Mouse (Mus musculus) liver, embryonic 12.5 days (tissue): ENCODE measurements around the gene Sh2d3c. TPM values are rescaled to one million over a fixed set of nuclear protein-coding genes. Genes with fewer than 3 reads are reported as not detected.

Experiments
- ATAC-seq: fragments of 200-750 bp; cut with Nextera tagmentation; 2 replicates; pipeline ENCODE4 v1.8.0; 2017; ENCODE audit warnings: moderate number of reproducible peaks, mild to moderate bottlenecking, moderate library complexity
- H3K27ac ChIP-seq: fragments of 300-500 bp; sonication (generic); 2 replicates; pipeline ENCODE4 v1.5.1; 2016; ENCODE audit warnings: mild to moderate bottlenecking
- H3K27me3 ChIP-seq: fragments of 300-500 bp; sonication (generic); replicated peaks from 2 replicates; pipeline ENCODE4 v1.6.1; 2016; ENCODE audit warnings: mild to moderate bottlenecking, moderate library complexity
- H3K36me3 ChIP-seq: fragments of 300-500 bp; sonication (generic); 2 replicates; pipeline ENCODE4 v1.6.1; 2016; ENCODE audit warnings: mild to moderate bottlenecking, moderate library complexity
- H3K4me1 ChIP-seq: fragments of 300-500 bp; sonication (generic); 2 replicates; pipeline ENCODE4 v1.6.1; 2016
- H3K4me2 ChIP-seq: fragments of 300-500 bp; sonication (generic); 2 replicates; pipeline ENCODE4 v1.6.1; 2016; ENCODE audit warnings: mild to moderate bottlenecking, moderate library complexity
- H3K4me3 ChIP-seq: fragments of 300-500 bp; sonication (generic); 2 replicates; pipeline ENCODE4 v1.5.1; 2016; ENCODE audit warnings: mild to moderate bottlenecking, moderate library complexity
- H3K9ac ChIP-seq: fragments of 300-500 bp; sonication (generic); 2 replicates; pipeline ENCODE4 v1.6.1; 2016; ENCODE audit warnings: mild to moderate bottlenecking, moderate library complexity
- H3K9me3 ChIP-seq: fragments of 300-500 bp; sonication (generic); replicated peaks from 2 replicates; pipeline ENCODE4 v1.6.1; 2016; ENCODE audit warnings: mild to moderate bottlenecking, moderate library complexity
- WGBS: fragments of 180-500 bp; shearing (Covaris S2); methylation state at CpG from one replicate; pipeline ENCODE4 v1.1.7; 2016; ENCODE audit not compliant: insufficient replicate concordance; 5-methylcytosine and 5-hydroxymethylcytosine counted together
- polyA plus RNA-seq: library from polyadenylated mRNA; unstranded; fragments of >200 nt; fragmentation: Nextera tagmentation; extraction: Ambion mirVana; gene quantifications from 2 replicates; pipeline ENCODE4 v1.2.1, GENCODE M21; 2016

Sh2d3c gene
- polyA plus RNA-seq, 1 experiment from 2014 or later: 10.1 TPM

DNA sequence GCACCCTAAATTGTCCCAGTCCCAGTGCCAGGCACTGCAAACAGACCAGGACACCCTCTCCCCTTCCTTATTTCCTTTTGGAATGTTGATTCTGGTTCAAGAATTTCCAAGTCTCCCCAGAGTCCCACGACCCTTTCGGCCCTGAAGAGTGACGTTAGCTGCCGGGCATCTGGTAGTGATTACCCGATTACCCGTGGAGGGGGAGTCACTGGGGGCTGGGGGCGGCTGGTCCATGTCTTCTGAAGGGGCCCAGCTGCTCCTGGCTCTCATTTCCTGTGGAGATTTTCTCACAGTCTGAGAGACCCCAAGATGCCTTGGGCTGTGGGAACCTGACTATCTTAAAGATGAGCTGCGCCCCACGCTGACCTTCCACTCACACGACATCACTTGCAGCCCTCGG, 10.0 kb downstream of the Sh2d3c start:
- 51% methylated on average over 11 of the region's 11 CpGs for WGBS
- Histone ChIP-seq H3K4me3 (no peak overlapping the region), H3K36me3 (no peaks in the 10 kb centered on the region), H3K27me3 (no peaks in the 10 kb centered on the region), H3K9ac (no peak overlapping the region), H3K9me3 (no peaks in the 10 kb centered on the region), H3K27ac (0 out of 2 replicates have a peak overlapping the region, but pooled peaks have one; percentile 51), H3K4me1 (peaks cover 34% of the 10 kb centered on the region), H3K4me2 (no peak overlapping the region; the same call in 1 of the 2 replicates)
- ATAC-seq: no peak

GRCm38 (mm10) chr2:32731911-32732310, 11.1 kb downstream of the Sh2d3c start:
- Histone ChIP-seq H3K4me1 (peaks cover 44% of the 10 kb centered on the region), H3K9me3 (no peaks in the 10 kb centered on the region), H3K4me3 (no peak overlapping the region), H3K9ac (no peak overlapping the region), H3K27ac (peak overlapping the region; percentile 22; the same call in 1 of the 2 replicates), H3K4me2 (no peak overlapping the region), H3K36me3 (no peaks in the 10 kb centered on the region), H3K27me3 (no peaks in the 10 kb centered on the region)
- ATAC-seq: no peak
- 75% methylated on average over 4 of the region's 4 CpGs for WGBS

DNA sequence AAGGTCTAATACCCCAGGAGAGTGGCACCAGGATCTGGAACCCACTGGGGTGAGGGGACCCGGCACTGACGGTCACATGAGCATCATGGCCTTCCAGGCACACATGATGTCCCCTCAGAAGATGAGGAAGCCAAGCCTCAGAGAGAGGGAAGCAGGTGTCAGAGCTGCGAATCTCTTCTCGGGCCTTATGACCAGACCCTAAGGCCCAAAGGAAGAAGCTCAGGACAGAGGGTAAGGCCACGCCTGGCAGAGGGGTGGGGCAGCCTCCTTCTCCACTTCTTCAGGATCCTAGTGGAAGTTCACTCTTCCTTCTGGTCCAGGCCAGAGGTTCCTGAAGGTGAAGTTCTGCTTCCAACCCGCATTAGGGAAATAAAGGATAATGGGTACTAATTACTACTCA, 11.8 kb downstream of the Sh2d3c start:
- no peak overlapping the region for H3K27ac ChIP-seq

DNA sequence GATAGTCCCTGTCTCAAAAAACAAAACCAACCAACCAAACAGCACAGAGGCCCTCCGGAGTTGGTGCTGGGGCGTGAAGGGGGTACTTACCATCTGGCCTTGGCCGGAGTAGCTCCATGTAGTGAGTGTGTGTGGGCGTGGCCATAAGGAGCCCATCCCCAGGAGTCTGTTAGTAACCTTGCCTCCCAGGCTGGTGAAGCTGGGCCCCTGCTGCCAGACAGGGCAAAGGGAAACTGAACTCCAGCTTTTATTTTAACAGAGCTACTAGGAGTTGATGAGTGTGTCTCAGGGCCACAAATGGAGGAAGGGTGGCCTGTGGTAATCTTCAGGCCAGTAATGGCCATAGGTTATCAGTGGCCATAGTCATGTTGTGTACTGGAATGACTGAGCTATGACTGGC, 13.6 kb downstream of the Sh2d3c start:
- Histone ChIP-seq H3K27me3 (no peaks in the 10 kb centered on the region), H3K27ac (peak overlapping the region; percentile 34; the same call in 1 of the 2 replicates), H3K9me3 (no peaks in the 10 kb centered on the region), H3K4me2 (no peak overlapping the region), H3K36me3 (no peaks in the 10 kb centered on the region), H3K4me3 (no peak overlapping the region), H3K4me1 (peaks cover 36% of the 10 kb centered on the region), H3K9ac (no peak overlapping the region)
- 41% methylated on average over 4 of the region's 4 CpGs for WGBS
- no peak; the same call in 1 of the 2 replicates for ATAC-seq

More for the DNA sequence above, 11.8 kb downstream of the Sh2d3c start:
- Histone ChIP-seq H3K27me3 (no peaks in the 10 kb centered on the region), H3K36me3 (no peaks in the 10 kb centered on the region), H3K4me1 (peaks cover 37% of the 10 kb centered on the region), H3K4me2 (no peak overlapping the region), H3K9ac (no peak overlapping the region), H3K4me3 (no peak overlapping the region), H3K9me3 (no peaks in the 10 kb centered on the region)
- 58% methylated on average over 6 of the region's 6 CpGs for WGBS
- ATAC-seq: no peak

DNA sequence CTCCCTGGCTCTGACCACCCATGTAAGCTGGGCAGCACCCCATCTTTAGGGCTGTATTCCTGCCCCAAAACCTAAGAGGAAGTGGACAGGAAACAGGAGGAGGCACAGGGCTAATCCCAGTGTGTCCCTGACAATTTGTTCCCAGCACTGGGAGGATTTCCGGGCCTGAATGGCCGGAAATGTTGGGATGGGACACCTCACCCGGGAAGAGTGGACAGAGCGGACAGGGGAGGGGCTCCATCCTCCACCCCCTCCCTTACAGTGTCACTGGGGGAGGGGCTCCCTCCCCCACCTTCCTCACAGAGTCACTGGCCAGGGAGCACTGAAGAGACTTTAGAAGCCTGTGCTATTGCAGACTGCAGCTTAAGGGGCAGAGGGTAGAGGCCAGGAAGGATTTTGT, 14.1 kb downstream of the Sh2d3c start:
- H3K4me2 ChIP-seq: no peak overlapping the region
- no peak overlapping the region for H3K4me3 ChIP-seq
- H3K4me1 ChIP-seq: peaks cover 36% of the 10 kb centered on the region
- no peaks in the 10 kb centered on the region for H3K36me3 ChIP-seq
- H3K9me3 ChIP-seq: no peaks in the 10 kb centered on the region
- WGBS: 31% methylated on average over 4 of the region's 4 CpGs
- ATAC-seq: peak; percentile 44
- H3K9ac ChIP-seq: no peak overlapping the region; the same call in 1 of the 2 replicates
- peak overlapping the region; percentile 34; the same call in 1 of the 2 replicates for H3K27ac ChIP-seq
- no peaks in the 10 kb centered on the region for H3K27me3 ChIP-seq

GRCm38 (mm10) chr2:32736306-32736829, 15.5 kb downstream of the Sh2d3c start:
- Histone ChIP-seq H3K9ac (no peak overlapping the region), H3K27ac (no peak overlapping the region), H3K4me1 (peaks cover 33% of the 10 kb centered on the region), H3K4me2 (no peak overlapping the region), H3K36me3 (no peaks in the 10 kb centered on the region), H3K4me3 (no peak overlapping the region), H3K9me3 (no peaks in the 10 kb centered on the region), H3K27me3 (peaks cover 13% of the 10 kb centered on the region)
- WGBS: 30% methylated on average over 3 of the region's 3 CpGs
- ATAC-seq: no peak

GRCm38 (mm10) chr2:32737008-32737407, 16.2 kb downstream of the Sh2d3c start:
- no peak overlapping the region for H3K9ac ChIP-seq
- no peak overlapping the region for H3K4me2 ChIP-seq
- H3K4me3 ChIP-seq: no peak overlapping the region
- H3K36me3 ChIP-seq: no peaks in the 10 kb centered on the region
- ATAC-seq: no peak
- H3K9me3 ChIP-seq: no peaks in the 10 kb centered on the region
- H3K27ac ChIP-seq: no peak overlapping the region
- H3K4me1 ChIP-seq: peaks cover 37% of the 10 kb centered on the region
- WGBS: 45% methylated on average over 6 of the region's 6 CpGs
- peaks cover 19% of the 10 kb centered on the region for H3K27me3 ChIP-seq

DNA sequence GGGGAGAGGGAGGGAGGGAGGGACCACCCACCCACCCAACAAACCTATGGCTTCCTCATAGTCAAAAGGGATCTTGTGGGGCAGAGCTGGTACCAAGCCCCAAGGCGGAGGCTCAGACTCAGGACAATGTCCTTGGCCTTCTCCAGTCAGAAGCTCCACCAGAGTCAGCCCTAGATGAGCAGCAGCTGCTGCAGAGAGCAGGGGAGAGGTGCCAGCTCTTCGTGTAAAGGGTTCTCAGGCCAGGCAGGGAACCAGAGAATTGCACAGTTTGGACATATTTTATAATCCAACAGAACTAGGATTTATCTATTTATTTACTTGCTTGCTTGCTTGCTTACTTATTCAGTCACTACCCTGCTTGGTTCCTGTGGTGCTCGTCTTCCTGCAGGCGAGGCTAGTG, 18.5 kb downstream of the Sh2d3c start:
- no peak overlapping the region for H3K4me2 ChIP-seq
- H3K9me3 ChIP-seq: no peaks in the 10 kb centered on the region
- no peaks in the 10 kb centered on the region for H3K36me3 ChIP-seq
- no peak overlapping the region for H3K9ac ChIP-seq
- H3K27ac ChIP-seq: no peak overlapping the region
- no peak overlapping the region for H3K4me3 ChIP-seq
- WGBS: 66% methylated on average over 4 of the region's 4 CpGs
- H3K27me3 ChIP-seq: peaks cover 33% of the 10 kb centered on the region
- peaks cover 37% of the 10 kb centered on the region for H3K4me1 ChIP-seq
- no peak for ATAC-seq

DNA sequence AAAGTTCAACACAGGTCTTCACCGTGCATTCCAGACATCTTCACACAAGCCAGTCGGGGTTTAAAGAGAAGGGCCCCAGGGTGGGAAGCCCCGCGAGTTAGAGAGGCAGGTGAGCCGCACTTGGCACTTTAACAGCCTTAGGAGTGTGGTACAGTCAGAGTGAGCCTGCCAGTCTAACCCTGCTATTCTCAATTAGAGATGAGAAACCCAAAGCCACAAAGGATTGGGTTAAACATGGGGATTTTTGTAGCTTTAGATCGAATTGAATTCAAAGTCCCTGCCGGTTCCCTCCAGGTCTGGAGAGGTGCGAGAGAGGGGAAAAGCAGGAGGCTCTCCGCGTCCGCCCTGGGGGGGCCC, 20.0 kb downstream of the Sh2d3c start, which contains the start of gene 6330409D20Rik:
Gene 6330409D20Rik (minus strand): TSS at position 101 of the 357 bp plus-strand sequence.
- Histone ChIP-seq H3K27me3 (peaks cover 36% of the 10 kb centered on the region), H3K9ac (no peak within 1 kb of the TSS; the same call in 1 of the 2 replicates), H3K9me3 (no peaks in the 10 kb centered on the region), H3K36me3 (peaks cover 8% of the 10 kb centered on the region), H3K27ac (no peak within 1 kb of the TSS), H3K4me1 (peaks cover 22% of the 10 kb centered on the region), H3K4me3 (peak within 1 kb of the TSS; percentile 39), H3K4me2 (peak within 1 kb of the TSS; percentile 69)
- 28% methylated on average over 11 of the region's 11 CpGs for WGBS
- no peak for ATAC-seq

DNA sequence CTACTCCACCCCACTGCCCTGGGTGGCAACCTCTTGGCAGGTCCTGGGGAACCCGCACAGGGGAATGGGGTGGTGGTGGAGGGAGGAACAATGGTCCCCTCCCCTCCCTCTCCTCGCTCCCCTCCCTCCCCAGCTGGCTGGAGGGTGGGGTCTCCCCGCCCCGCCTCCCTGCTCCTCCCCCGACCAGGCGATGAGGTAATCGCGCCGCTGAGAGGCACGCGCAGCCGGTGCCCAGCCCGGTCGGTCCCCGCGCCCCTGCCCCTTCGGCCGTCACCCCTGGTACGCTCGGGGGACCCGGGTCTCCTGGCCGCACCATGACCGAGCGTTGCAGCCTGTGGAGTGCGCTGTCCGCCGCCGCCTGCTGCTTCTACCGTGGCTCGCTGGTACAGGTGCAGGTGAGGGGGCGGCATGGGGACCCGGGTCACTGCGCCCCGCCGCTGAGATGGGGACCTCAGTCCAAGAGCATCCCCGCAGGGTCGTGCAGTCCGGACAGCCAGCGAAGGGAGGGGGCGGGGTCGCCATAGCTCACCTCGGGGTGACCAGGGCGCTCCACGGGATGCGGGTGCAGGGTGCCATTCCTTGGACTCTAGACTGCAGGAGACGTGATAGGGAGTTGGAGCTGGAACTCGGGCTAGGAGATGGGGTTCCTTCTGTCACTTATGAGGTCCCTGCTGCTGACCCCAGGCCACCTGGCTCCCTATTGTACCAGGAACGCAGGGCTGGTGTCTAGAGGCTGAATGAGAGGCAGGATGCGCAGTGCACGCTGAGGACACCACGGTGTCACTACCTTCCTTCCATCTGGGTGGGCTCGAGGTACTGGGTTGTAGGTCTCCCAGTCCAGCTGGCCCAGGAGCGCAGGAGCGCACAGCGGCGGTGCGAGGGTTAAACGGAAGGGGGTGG, 20.7 kb downstream of the Sh2d3c start:
- Histone ChIP-seq H3K4me3 (peak overlapping the region; percentile 39), H3K4me2 (peak overlapping the region; percentile 69), H3K4me1 (peaks cover 15% of the 10 kb centered on the region), H3K36me3 (peaks cover 14% of the 10 kb centered on the region), H3K27ac (no peak overlapping the region), H3K9ac (no peak overlapping the region; the same call in 1 of the 2 replicates), H3K27me3 (peaks cover 36% of the 10 kb centered on the region), H3K9me3 (no peaks in the 10 kb centered on the region)
- WGBS: 20% methylated on average over 55 of the region's 58 CpGs
- ATAC-seq: 0 out of 2 replicates have a peak, but pooled peaks have one; percentile 13

DNA sequence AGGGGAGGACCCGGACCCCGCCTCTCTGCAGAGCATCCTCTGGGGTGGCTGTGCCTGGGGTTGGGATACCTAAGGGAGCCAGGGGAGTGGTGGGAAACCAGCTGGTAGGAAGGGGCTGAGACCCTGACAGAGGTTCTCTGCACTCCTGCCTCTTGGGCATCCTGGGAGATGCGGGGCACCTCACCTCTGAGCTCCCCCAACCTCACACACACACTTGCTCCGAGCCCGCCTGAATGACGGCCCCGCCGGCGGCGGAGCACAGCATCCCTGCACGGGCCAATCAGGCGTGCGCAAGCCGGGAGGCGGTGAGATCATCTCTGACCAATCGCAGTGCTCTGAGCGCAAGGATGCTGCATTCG, 21.3 kb downstream of the Sh2d3c start:
- 68% methylated on average over 18 of the region's 18 CpGs for WGBS
- Histone ChIP-seq H3K4me2 (0 out of 2 replicates have a peak overlapping the region, but pooled peaks have one; percentile 69), H3K36me3 (peaks cover 17% of the 10 kb centered on the region), H3K27ac (no peak overlapping the region), H3K9me3 (no peaks in the 10 kb centered on the region), H3K9ac (no peak overlapping the region), H3K27me3 (peaks cover 36% of the 10 kb centered on the region), H3K4me1 (peaks cover 11% of the 10 kb centered on the region), H3K4me3 (no peak overlapping the region)
- ATAC-seq: no peak

DNA sequence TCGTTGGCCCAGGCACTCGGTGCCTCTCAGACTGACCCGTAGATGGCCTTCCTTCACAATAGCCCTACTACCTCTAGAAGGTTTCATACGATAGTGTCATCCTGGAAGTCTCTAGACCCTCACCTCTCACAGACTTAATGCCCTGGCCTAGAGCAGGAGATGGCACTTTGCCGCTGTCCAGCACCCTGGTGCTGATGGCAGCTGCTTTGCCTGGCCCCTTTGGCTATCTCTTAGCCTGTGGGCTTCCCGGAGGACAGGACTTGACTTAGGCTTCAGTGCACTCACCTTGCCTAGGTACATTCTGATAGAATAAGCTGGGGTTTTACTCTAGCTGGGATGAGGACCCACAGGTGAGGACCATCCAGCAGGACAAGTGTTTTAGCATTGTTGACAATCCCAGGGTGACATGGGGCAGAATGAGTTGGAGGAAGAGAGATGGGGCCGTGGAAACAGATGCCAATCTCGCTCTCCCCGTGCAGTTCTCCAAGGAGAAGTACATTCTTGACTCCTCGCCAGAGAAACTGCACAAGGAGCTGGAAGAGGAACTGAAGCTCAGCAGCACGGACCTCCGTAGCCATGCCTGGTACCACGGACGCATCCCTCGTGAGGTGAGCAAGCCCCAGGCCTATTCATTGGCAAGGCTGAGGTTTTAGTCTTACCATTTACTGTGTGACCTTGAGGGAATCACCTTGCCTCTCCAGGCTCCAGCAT, 23.6 kb downstream of the Sh2d3c start:
- peaks cover 36% of the 10 kb centered on the region for H3K27me3 ChIP-seq
- H3K4me2 ChIP-seq: no peak overlapping the region
- WGBS: 62% methylated on average over 15 of the region's 15 CpGs
- H3K9ac ChIP-seq: no peak overlapping the region
- H3K36me3 ChIP-seq: peaks cover 25% of the 10 kb centered on the region
- H3K9me3 ChIP-seq: no peaks in the 10 kb centered on the region
- peaks cover 11% of the 10 kb centered on the region for H3K4me1 ChIP-seq
- no peak for ATAC-seq
- no peak overlapping the region for H3K27ac ChIP-seq
- no peak overlapping the region for H3K4me3 ChIP-seq
